Mouse (Mus musculus) ovary, postnatal 10 days (tissue): ENCODE data around the gene Metap1.

Experiments used
- DNase-seq: peaks from one replicate; pipeline ENCODE4 v3.0.0; 2022; ENCODE audit warnings: low spot score

Metap1 gene

DNA sequence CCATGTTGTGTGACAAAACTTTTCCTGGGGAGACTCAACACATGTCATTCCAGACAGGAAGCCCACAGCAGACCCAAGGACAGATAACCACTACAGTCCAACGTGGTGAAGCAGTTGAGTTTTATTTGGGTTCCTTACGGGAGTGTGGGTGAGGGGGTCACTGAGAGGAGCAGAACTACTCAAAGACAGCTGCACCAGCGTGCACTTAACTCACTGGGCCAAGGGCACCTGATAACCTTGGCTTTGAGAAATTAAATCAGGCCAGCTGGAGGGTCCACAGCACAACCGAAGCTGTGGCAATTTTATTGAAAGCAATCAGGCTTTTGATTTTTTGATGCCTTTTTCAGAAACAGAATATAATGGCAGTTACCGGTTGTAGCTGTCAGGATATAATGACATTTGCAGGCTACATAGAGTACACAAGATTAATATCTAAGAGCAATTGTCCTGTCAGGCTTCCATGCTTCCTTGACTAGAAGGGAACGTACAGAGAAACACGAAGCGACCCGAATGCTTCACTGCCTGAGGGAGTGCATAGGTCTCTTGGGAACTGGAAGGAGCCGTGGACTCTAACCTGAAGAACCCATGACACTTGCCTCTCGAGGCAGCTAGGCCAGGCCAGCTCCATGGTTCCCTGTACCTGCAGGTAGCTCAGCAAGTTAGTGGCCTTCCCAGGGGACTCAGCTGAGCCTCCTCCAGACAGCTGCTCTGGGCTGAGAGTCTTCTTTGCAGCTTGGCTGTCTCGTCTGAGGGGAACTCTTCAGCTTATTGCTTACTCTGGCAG, 41.0 kb downstream of the Metap1 start:
- no peak for DNase-seq

GRCm38 (mm10) chr3:138443465-138443771, 45.9 kb downstream of the Metap1 start:
- DNase-seq: no peak

- DNase-seq: peak; percentile 61
Measured at GRCm38 (mm10) chr3:138442612-138443464, 46.5 kb downstream of the Metap1 start, which contains the start of gene Adh5. Gene Adh5, plus strand, starts transcription at chr3:138443093.

DNA sequence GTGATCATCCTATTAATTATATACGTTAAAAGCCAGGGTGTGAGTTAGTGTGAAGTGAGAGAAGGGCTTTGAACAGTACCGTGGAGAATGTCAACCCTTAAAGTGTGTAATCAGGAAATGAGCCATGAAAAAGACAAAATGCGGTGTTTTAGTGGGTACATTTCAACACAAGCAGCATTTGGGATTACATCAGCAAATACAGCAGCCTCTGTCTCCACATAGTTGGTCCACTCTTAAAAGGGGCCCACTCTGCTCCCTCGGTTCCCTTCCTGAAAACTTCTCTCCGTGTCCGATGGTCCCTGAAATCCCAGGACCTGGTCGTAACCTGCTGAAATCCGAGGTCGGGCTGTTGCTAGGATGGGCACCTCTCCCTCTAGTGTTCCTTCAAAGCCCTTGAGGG, 47.1 kb downstream of the Metap1 start:
- no peak for DNase-seq

GRCm38 (mm10) chr3:138438716-138439115, 50.6 kb downstream of the Metap1 start:
- DNase-seq: no peak

GRCm38 (mm10) chr3:138431835-138432234, 57.5 kb downstream of the Metap1 start:
- no peak for DNase-seq

- DNase-seq: no peak
Measured at GRCm38 (mm10) chr3:138430360-138430976, 58.8 kb downstream of the Metap1 start.

GRCm38 (mm10) chr3:138424247-138424646, 65.1 kb downstream of the Metap1 start:
- no peak for DNase-seq

DNA sequence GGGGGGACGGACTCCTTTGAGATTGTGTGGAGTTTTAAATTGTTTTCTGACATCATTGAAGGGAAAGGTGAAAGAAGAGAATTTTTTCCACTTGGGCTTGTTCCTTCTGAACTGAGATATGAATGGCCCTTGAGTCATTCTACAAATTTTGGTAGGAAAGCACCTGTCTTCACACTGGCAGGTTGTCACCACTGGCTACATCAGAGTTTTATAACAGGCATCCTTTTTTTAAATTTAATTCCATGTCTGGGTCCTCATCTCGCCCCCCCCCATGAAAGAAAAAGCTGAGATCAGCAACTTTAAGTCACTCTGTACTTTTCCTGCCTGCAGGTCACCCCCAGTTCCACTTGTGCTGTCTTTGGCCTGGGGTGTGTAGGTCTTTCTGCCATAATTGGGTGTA, 65.7 kb downstream of the Metap1 start:
- DNase-seq: no peak

DNA sequence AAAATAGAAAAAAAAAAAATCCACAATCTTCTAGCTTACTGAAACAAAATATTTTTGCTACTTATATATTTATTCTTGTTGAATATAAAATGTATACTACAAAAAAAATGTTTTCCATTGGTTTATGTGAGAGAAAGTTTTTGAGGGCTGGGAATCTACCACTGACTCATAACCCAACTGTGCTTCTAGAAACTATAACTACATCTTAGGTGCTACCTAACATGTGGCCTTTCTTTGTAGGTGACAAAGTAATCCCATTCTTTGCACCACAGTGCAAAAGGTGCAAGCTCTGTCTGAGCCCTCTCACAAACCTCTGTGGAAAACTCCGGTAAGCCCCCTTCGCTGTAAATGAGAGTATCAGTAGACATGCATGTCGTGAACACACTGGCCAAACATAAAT, 68.9 kb downstream of the Metap1 start:
- no peak for DNase-seq

- no peak for DNase-seq
Measured at GRCm38 (mm10) chr3:138419369-138419768, 69.9 kb downstream of the Metap1 start.

GRCm38 (mm10) chr3:138415121-138415690, 74.1 kb downstream of the Metap1 start, which contains the start of gene Adh4:
Gene Adh4, plus strand, starts transcription at chr3:138415466.
- DNase-seq: no peak

- DNase-seq: no peak
Measured at GRCm38 (mm10) chr3:138410211-138410610, 79.1 kb downstream of the Metap1 start.

- DNase-seq: no peak
Measured at GRCm38 (mm10) chr3:138409585-138409984, 79.7 kb downstream of the Metap1 start.
